18 mouse cellular contexts compared by ENCODE assay signal in the genomic region with DNA sequence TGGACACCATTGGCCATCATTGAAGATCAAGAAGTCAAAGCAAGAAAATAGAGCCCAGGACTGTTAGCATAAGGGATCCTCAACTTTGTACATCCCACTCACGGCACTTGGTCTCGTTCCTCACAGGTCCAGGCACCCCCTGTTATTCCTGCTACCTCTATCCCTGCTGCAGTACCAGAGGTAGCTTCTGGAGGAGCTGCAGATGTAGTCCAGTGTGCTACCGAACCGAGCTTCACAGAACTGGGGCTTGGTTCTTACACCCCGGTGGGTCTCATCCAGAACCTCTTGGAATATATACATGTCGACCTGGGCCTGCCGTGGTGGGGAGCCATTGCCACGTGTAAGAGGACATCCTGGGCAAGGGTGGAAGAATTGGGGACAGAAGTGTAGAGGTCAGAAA.
"Had no signal": no experiment of that assay in that cellular context is flagged by ENCODE, and none has a peak within 500 bp of the region (broad histone marks: within the 10 kb centered on the region; RNA-seq: fewer than 3 reads in every experiment).

No protein-coding gene starts in this region.

- H3K4me2 ChIP-seq: stomach, embryonic 15.5 days had no signal

- ATAC-seq: liver, postnatal 0 days; lung, postnatal 0 days; midbrain, embryonic 15.5 days had no signal

- H3K9me3 ChIP-seq: liver, embryonic 15.5 days; lung, embryonic 15.5 days; megakaryocyte, embryonic 14.5 days; midbrain, embryonic 12.5 days; midbrain, embryonic 15.5 days; neural tube, embryonic 12.5 days; stomach, embryonic 15.5 days had no signal

- H3K27ac ChIP-seq: liver, embryonic 15.5 days; lung, embryonic 15.5 days; macrophage; midbrain, embryonic 12.5 days; midbrain, embryonic 15.5 days; neural tube, embryonic 12.5 days; stomach, embryonic 15.5 days; stomach, postnatal 0 days had no signal

- H3K4me3 ChIP-seq: liver, embryonic 15.5 days; lung, embryonic 15.5 days; megakaryocyte, embryonic 14.5 days; midbrain, embryonic 12.5 days; midbrain, embryonic 15.5 days; neural tube, embryonic 12.5 days; stomach, embryonic 15.5 days had no signal

- H3K27me3 ChIP-seq: liver, embryonic 15.5 days; lung, embryonic 15.5 days; megakaryocyte, embryonic 14.5 days; midbrain, embryonic 12.5 days; midbrain, embryonic 15.5 days; neural tube, embryonic 12.5 days; stomach, embryonic 15.5 days had no signal

- DNase-seq: liver, postnatal 0 days; lung, adult 2 months; lung, postnatal 14 days; lung, postnatal 36 days; right cerebral cortex, postnatal 14 days; thymus, adult 2 months; thymus, postnatal 25 days; thymus, postnatal 4 days had no signal

- H3K9ac ChIP-seq: liver, embryonic 15.5 days; liver, postnatal 0 days; lung, embryonic 15.5 days; midbrain, embryonic 12.5 days; midbrain, embryonic 15.5 days; neural tube, embryonic 12.5 days; stomach, embryonic 15.5 days had no signal
